Mouse (Mus musculus): ENCODE data around the gene Hdgf. TPM values are rescaled to one million over a fixed set of nuclear protein-coding genes. Genes with fewer than 3 reads are reported as not detected.
A peak's percentile ranks its signal among the peaks of the same experiment; 100 is the strongest.
"Not testable (repeated sequence)": the region's sequence is repeated elsewhere in the genome, so short reads cannot be mapped to it uniquely, and the experiment has no call there.

Gene Hdgf
- 83.2 and 115 TPM in 2 replicates for polyA plus RNA-seq (2015; fragmentation: Nextera tagmentation; extraction: Ambion mirVana)

- H3K9ac ChIP-seq (replicated peaks; ENCODE audit: low read length): peak within 1 kb of the TSS; percentile 99
- H3K27me3 ChIP-seq (ENCODE audit: insufficient read depth, low read length): no peaks in the 10 kb centered on the region
- no peaks in the 10 kb centered on the region for H3K36me3 ChIP-seq (ENCODE audit: insufficient read depth, low read length)
- peak; percentile 96 for ATAC-seq (ENCODE audit: low FRiP score, low TSS enrichment)
- WGBS: under 1% methylated on average over 45 of the region's 57 CpGs
- H3K4me2 ChIP-seq (replicated peaks; ENCODE audit: low read depth, low read length): peak within 1 kb of the TSS; percentile 95
- H3K9me3 ChIP-seq (ENCODE audit: low read length): no peaks in the 10 kb centered on the region
- peak within 1 kb of the TSS; percentile 97 for H3K4me3 ChIP-seq (ENCODE audit: low read length)
- H3K4me1 ChIP-seq (ENCODE audit: insufficient read depth, low read length): peaks cover 33% of the 10 kb centered on the region
- H3K27ac ChIP-seq (ENCODE audit: low read length): peak within 1 kb of the TSS; percentile 97
These were observed at the start of gene Hdgf for GRCm38 (mm10) chr3:87905880-87906485. Gene Hdgf (plus strand): TSS chr3:87906321.

- no peaks in the 10 kb centered on the region for H3K9me3 ChIP-seq (ENCODE audit: low read length)
- peaks cover 9% of the 10 kb centered on the region for H3K4me1 ChIP-seq (ENCODE audit: insufficient read depth, low read length)
- H3K27me3 ChIP-seq (ENCODE audit: insufficient read depth, low read length): no peaks in the 10 kb centered on the region
- H3K9ac ChIP-seq (replicated peaks; ENCODE audit: low read length): no peak overlapping the region
- no peak overlapping the region for H3K4me3 ChIP-seq (ENCODE audit: low read length)
- H3K36me3 ChIP-seq (ENCODE audit: insufficient read depth, low read length): peaks cover 50% of the 10 kb centered on the region
- 92% methylated on average over 8 of the region's 8 CpGs for WGBS
- no peak for ATAC-seq (ENCODE audit: low FRiP score, low TSS enrichment)
- no peak overlapping the region for H3K27ac ChIP-seq (ENCODE audit: low read length)
- H3K4me2 ChIP-seq (replicated peaks; ENCODE audit: low read depth, low read length): no peak overlapping the region
These were observed 48.5 kb upstream of the Hdgf start for GRCm38 (mm10) chr3:87857666-87858065.

- 24% methylated on average over 3 of the region's 3 CpGs for WGBS
- Histone ChIP-seq H3K27me3 (ENCODE audit: insufficient read depth, low read length) (no peaks in the 10 kb centered on the region), H3K9me3 (ENCODE audit: low read length) (no peaks in the 10 kb centered on the region), H3K36me3 (ENCODE audit: insufficient read depth, low read length) (peaks cover 64% of the 10 kb centered on the region), H3K4me3 (ENCODE audit: low read length) (no peak overlapping the region), H3K27ac (ENCODE audit: low read length) (no peak overlapping the region), H3K4me1 (ENCODE audit: insufficient read depth, low read length) (peaks cover 7% of the 10 kb centered on the region), H3K4me2 (replicated peaks; ENCODE audit: low read depth, low read length) (no peak overlapping the region), H3K9ac (replicated peaks; ENCODE audit: low read length) (no peak overlapping the region)
- ATAC-seq (ENCODE audit: low FRiP score, low TSS enrichment): peak; percentile 65; the same call in 1 of the 2 replicates
These were observed 46.3 kb upstream of the Hdgf start for GRCm38 (mm10) chr3:87859813-87860212.

GRCm38 (mm10) chr3:87864111-87864510 lies 42.0 kb upstream of the Hdgf start:
- H3K4me2 ChIP-seq (replicated peaks; ENCODE audit: low read depth, low read length); H3K27ac ChIP-seq (ENCODE audit: low read length); ATAC-seq (ENCODE audit: low FRiP score, low TSS enrichment); H3K27me3 ChIP-seq (ENCODE audit: insufficient read depth, low read length); H3K9ac ChIP-seq (replicated peaks; ENCODE audit: low read length); H3K4me1 ChIP-seq (ENCODE audit: insufficient read depth, low read length); H3K4me3 ChIP-seq (ENCODE audit: low read length); H3K9me3 ChIP-seq (ENCODE audit: low read length): not testable (repeated sequence)
- 92% methylated on average over 4 of the region's 4 CpGs for WGBS
- H3K36me3 ChIP-seq (ENCODE audit: insufficient read depth, low read length): peaks cover 71% of the 10 kb centered on the region

- Histone ChIP-seq H3K27me3 (ENCODE audit: insufficient read depth, low read length) (no peaks in the 10 kb centered on the region), H3K4me1 (ENCODE audit: insufficient read depth, low read length) (no peaks in the 10 kb centered on the region; the same call in 1 of the 2 replicates), H3K4me2 (replicated peaks; ENCODE audit: low read depth, low read length) (no peak overlapping the region), H3K9me3 (ENCODE audit: low read length) (no peaks in the 10 kb centered on the region), H3K36me3 (ENCODE audit: insufficient read depth, low read length) (peaks cover 20% of the 10 kb centered on the region), H3K27ac (ENCODE audit: low read length) (no peak overlapping the region), H3K4me3 (ENCODE audit: low read length) (no peak overlapping the region), H3K9ac (replicated peaks; ENCODE audit: low read length) (no peak overlapping the region)
- ATAC-seq (ENCODE audit: low FRiP score, low TSS enrichment): no peak
- WGBS: 94% methylated on average over 4 of the region's 4 CpGs
These were observed 28.4 kb upstream of the Hdgf start for GRCm38 (mm10) chr3:87877730-87878129.

GRCm38 (mm10) chr3:87884291-87884690 lies 21.8 kb upstream of the Hdgf start:
- ATAC-seq (ENCODE audit: low FRiP score, low TSS enrichment): no peak
- peaks cover 2% of the 10 kb centered on the region; the same call in 1 of the 2 replicates for H3K9me3 ChIP-seq (ENCODE audit: low read length)
- no peak overlapping the region for H3K27ac ChIP-seq (ENCODE audit: low read length)
- 0% methylated on average over 3 of the region's 3 CpGs for WGBS
- peaks cover 12% of the 10 kb centered on the region for H3K36me3 ChIP-seq (ENCODE audit: insufficient read depth, low read length)
- H3K4me2 ChIP-seq (replicated peaks; ENCODE audit: low read depth, low read length): peak overlapping the region; percentile 89
- H3K4me1 ChIP-seq (ENCODE audit: insufficient read depth, low read length): peaks cover 15% of the 10 kb centered on the region
- H3K27me3 ChIP-seq (ENCODE audit: insufficient read depth, low read length): no peaks in the 10 kb centered on the region
- peak overlapping the region; percentile 94 for H3K9ac ChIP-seq (replicated peaks; ENCODE audit: low read length)
- H3K4me3 ChIP-seq (ENCODE audit: low read length): peak overlapping the region; percentile 98

- Histone ChIP-seq H3K36me3 (ENCODE audit: insufficient read depth, low read length) (peaks cover 11% of the 10 kb centered on the region), H3K9ac (replicated peaks; ENCODE audit: low read length) (peak overlapping the region; percentile 94), H3K4me3 (ENCODE audit: low read length) (peak overlapping the region; percentile 98), H3K27me3 (ENCODE audit: insufficient read depth, low read length) (no peaks in the 10 kb centered on the region), H3K27ac (ENCODE audit: low read length) (peak overlapping the region; percentile 91), H3K9me3 (ENCODE audit: low read length) (peaks cover 2% of the 10 kb centered on the region; the same call in 1 of the 2 replicates), H3K4me1 (ENCODE audit: insufficient read depth, low read length) (peaks cover 15% of the 10 kb centered on the region), H3K4me2 (replicated peaks; ENCODE audit: low read depth, low read length) (peak overlapping the region; percentile 89)
- WGBS: 0% methylated on average over 21 of the region's 28 CpGs
- ATAC-seq (ENCODE audit: low FRiP score, low TSS enrichment): peak; percentile 27
These were observed 21.3 kb upstream of the Hdgf start for GRCm38 (mm10) chr3:87884708-87885251.

GRCm38 (mm10) chr3:87885281-87886003 lies 20.7 kb upstream of the Hdgf start, which contains the start of gene Prcc:
Gene Prcc (minus strand): TSS chr3:87885608.
- ATAC-seq (ENCODE audit: low FRiP score, low TSS enrichment): peak; percentile 98
- peak within 1 kb of the TSS; percentile 98 for H3K4me3 ChIP-seq (ENCODE audit: low read length)
- H3K36me3 ChIP-seq (ENCODE audit: insufficient read depth, low read length): peaks cover 4% of the 10 kb centered on the region
- H3K4me1 ChIP-seq (ENCODE audit: insufficient read depth, low read length): peaks cover 15% of the 10 kb centered on the region
- H3K27me3 ChIP-seq (ENCODE audit: insufficient read depth, low read length): no peaks in the 10 kb centered on the region
- WGBS: under 1% methylated on average over 33 of the region's 33 CpGs
- H3K9ac ChIP-seq (replicated peaks; ENCODE audit: low read length): peak within 1 kb of the TSS; percentile 94
- H3K27ac ChIP-seq (ENCODE audit: low read length): peak within 1 kb of the TSS; percentile 91
- peak within 1 kb of the TSS; percentile 89 for H3K4me2 ChIP-seq (replicated peaks; ENCODE audit: low read depth, low read length)
- peaks cover 2% of the 10 kb centered on the region; the same call in 1 of the 2 replicates for H3K9me3 ChIP-seq (ENCODE audit: low read length)

GRCm38 (mm10) chr3:87886004-87886365 lies 20.1 kb upstream of the Hdgf start:
- Histone ChIP-seq H3K9ac (replicated peaks; ENCODE audit: low read length) (peak overlapping the region; percentile 63), H3K4me2 (replicated peaks; ENCODE audit: low read depth, low read length) (peak overlapping the region; percentile 52), H3K27ac (ENCODE audit: low read length) (no peak overlapping the region), H3K36me3 (ENCODE audit: insufficient read depth, low read length) (no peaks in the 10 kb centered on the region), H3K27me3 (ENCODE audit: insufficient read depth, low read length) (no peaks in the 10 kb centered on the region), H3K9me3 (ENCODE audit: low read length) (peaks cover 2% of the 10 kb centered on the region; the same call in 1 of the 2 replicates), H3K4me1 (ENCODE audit: insufficient read depth, low read length) (peaks cover 15% of the 10 kb centered on the region), H3K4me3 (ENCODE audit: low read length) (peak overlapping the region; percentile 98)
- ATAC-seq (ENCODE audit: low FRiP score, low TSS enrichment): no peak; the same call in 1 of the 2 replicates
- WGBS: 10% methylated on average over 10 of the region's 10 CpGs

Data from kidney, embryonic 16.5 days (tissue).